Mouse (Mus musculus): ENCODE data around the gene Slc44a3.

Slc44a3 gene

GRCm38 (mm10) chr3:121422405-121422804, 109.8 kb downstream of the Slc44a3 start:
- DNase-seq: no peak

GRCm38 (mm10) chr3:121418850-121419435, 113.3 kb downstream of the Slc44a3 start:
- peak; percentile 93 for DNase-seq

- DNase-seq: peak; percentile 89
Measured at GRCm38 (mm10) chr3:121418251-121418601, 114.0 kb downstream of the Slc44a3 start.

- peak; percentile 66 for DNase-seq
Measured at GRCm38 (mm10) chr3:121417379-121418250, 114.6 kb downstream of the Slc44a3 start.

- DNase-seq: peak; percentile 55
Measured at GRCm38 (mm10) chr3:121416171-121417154, 115.7 kb downstream of the Slc44a3 start.

- DNase-seq: no peak
Measured at GRCm38 (mm10) chr3:121411450-121411849, 120.8 kb downstream of the Slc44a3 start.

Measured in heart, adult 11 months (tissue).